Mouse (Mus musculus) myocyte (in vitro differentiated cells): Measurements from ENCODE around the gene Ppp1r36.

Source experiments
- CEBPB ChIP-seq: IDR thresholded peaks from 2 replicates; pipeline ENCODE4 v1.6.1; 2011; ENCODE audit warnings: mild to moderate bottlenecking, moderate library complexity; ENCODE audit not compliant: poor library complexity, insufficient read depth, severe bottlenecking
- E2F4 ChIP-seq: IDR thresholded peaks from one replicate; pipeline ENCODE4 v1.6.1; 2011; ENCODE audit warnings: mild to moderate bottlenecking, control low read depth, moderate library complexity; ENCODE audit not compliant: insufficient read depth
- MAX ChIP-seq: IDR thresholded peaks from one replicate; pipeline ENCODE4 v1.6.1; 2011; ENCODE audit warnings: low read depth, mild to moderate bottlenecking, control low read depth
- MYOD1 ChIP-seq, 3 experiments: IDR thresholded peaks; one replicate each; pipeline ENCODE4 v1.6.1; 2011; ENCODE audit warnings: control low read depth in 2 of 3, low read depth in 2 of 3, mild to moderate bottlenecking in 2 of 3, moderate library complexity in 1 of 3; ENCODE audit not compliant: insufficient read length in 2 of 3, control insufficient read depth in 1 of 3
- MYOG ChIP-seq, 3 experiments: IDR thresholded peaks; one replicate each; pipeline ENCODE4 v1.6.1; 2011; ENCODE audit warnings: control low read depth in 2 of 3, low read depth in 2 of 3, mild to moderate bottlenecking in 2 of 3; ENCODE audit not compliant: insufficient read length in 2 of 3, control insufficient read depth in 1 of 3, insufficient read depth in 1 of 3
- POLR2A ChIP-seq: IDR thresholded peaks from one replicate; pipeline ENCODE4 v1.6.1; 2011; ENCODE audit warnings: low read depth, mild to moderate bottlenecking, control low read depth, moderate library complexity; ENCODE audit not compliant: insufficient read length
- POLR2AphosphoS2 ChIP-seq: IDR thresholded peaks from one replicate; pipeline ENCODE4 v1.6.1; 2011; ENCODE audit warnings: low read depth, control low read depth; ENCODE audit not compliant: insufficient read length
- REST ChIP-seq: IDR thresholded peaks from one replicate; pipeline ENCODE4 v1.6.1; 2011; ENCODE audit warnings: mild to moderate bottlenecking, control low read depth, moderate library complexity; ENCODE audit not compliant: insufficient read depth, insufficient read length
- SRF ChIP-seq: IDR thresholded peaks from one replicate; pipeline ENCODE4 v1.6.1; 2011; ENCODE audit warnings: low read depth; ENCODE audit not compliant: control insufficient read depth, insufficient read length
- TCF12 ChIP-seq: IDR thresholded peaks from one replicate; pipeline ENCODE4 v1.6.1; 2011; ENCODE audit warnings: mild to moderate bottlenecking, control low read depth; ENCODE audit not compliant: poor library complexity, insufficient read depth, severe bottlenecking
- TCF3 ChIP-seq: IDR thresholded peaks from one replicate; pipeline ENCODE4 v1.6.1; 2011; ENCODE audit warnings: low read depth, control low read depth; ENCODE audit not compliant: insufficient read length
- USF1 ChIP-seq: IDR thresholded peaks from one replicate; pipeline ENCODE4 v1.6.1; 2011; ENCODE audit warnings: low read depth, mild to moderate bottlenecking, control low read depth, moderate library complexity

GRCm38 (mm10) chr12:76409166-76409565 lies 8.2 kb upstream of the Ppp1r36 start:
- TF ChIP-seq MYOG (IDR thresholded peaks at IDR 0.05; ENCODE audit: control insufficient read depth in 1 of 3, insufficient read depth in 1 of 3, insufficient read length in 2 of 3, low read depth in 2 of 3): no peak
- TF ChIP-seq POLR2A: no peak
- no peak for TF ChIP-seq TCF12
- no peak for TF ChIP-seq REST
- TF ChIP-seq CEBPB: no peak
- no peak for TF ChIP-seq MYOD1 (IDR thresholded peaks at IDR 0.05; ENCODE audit: control insufficient read depth in 1 of 3, insufficient read length in 2 of 3, low read depth in 2 of 3)
- no peak for TF ChIP-seq USF1
- no peak for TF ChIP-seq E2F4
- TF ChIP-seq SRF: no peak
- TF ChIP-seq POLR2AphosphoS2: no peak
- no peak for TF ChIP-seq TCF3
- TF ChIP-seq MAX: no peak
